Mouse (Mus musculus) liver, adult 10 weeks (tissue): Measurements from ENCODE around the gene Adgrg4. TPM values are rescaled to one million over a fixed set of nuclear protein-coding genes. Genes with fewer than 3 reads are reported as not detected.

ENCODE experiments used
- polyA plus RNA-seq: library from polyadenylated mRNA; stranded (reverse); fragments of 350-450 nt; fragmentation: Illumina TruSeq; extraction: RNeasy Lipid Tissue Mini Kit (QIAGEN cat#74804); gene quantifications from one replicate; pipeline ENCODE4 v1.2.3, GENCODE M21; 2014; ENCODE audit warnings: low read depth, low replicate concordance

Adgrg4 gene
- polyA plus RNA-seq = not detected

DNA sequence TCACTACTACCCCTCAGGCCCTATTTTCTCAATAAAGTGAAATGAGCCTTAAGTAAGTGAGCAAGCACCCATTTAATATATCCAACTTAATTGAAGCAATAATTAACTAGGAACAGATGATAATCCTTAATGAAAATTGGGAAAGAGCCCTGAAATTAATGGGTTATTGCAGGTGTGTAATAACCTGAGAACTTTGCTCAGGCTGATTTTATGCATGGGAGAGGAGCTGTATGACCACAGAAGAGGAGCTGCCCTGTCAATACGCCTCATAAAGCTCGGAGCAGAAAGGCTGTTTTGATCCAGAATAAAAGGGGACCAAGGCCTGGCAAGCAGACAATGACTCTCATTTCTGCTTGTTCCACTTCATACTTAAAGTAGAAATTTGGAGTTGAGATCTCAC lies at the start of gene Adgrg4:
Gene Adgrg4, plus strand, starts transcription at position 301 of the 400 bp plus-strand sequence.

DNA sequence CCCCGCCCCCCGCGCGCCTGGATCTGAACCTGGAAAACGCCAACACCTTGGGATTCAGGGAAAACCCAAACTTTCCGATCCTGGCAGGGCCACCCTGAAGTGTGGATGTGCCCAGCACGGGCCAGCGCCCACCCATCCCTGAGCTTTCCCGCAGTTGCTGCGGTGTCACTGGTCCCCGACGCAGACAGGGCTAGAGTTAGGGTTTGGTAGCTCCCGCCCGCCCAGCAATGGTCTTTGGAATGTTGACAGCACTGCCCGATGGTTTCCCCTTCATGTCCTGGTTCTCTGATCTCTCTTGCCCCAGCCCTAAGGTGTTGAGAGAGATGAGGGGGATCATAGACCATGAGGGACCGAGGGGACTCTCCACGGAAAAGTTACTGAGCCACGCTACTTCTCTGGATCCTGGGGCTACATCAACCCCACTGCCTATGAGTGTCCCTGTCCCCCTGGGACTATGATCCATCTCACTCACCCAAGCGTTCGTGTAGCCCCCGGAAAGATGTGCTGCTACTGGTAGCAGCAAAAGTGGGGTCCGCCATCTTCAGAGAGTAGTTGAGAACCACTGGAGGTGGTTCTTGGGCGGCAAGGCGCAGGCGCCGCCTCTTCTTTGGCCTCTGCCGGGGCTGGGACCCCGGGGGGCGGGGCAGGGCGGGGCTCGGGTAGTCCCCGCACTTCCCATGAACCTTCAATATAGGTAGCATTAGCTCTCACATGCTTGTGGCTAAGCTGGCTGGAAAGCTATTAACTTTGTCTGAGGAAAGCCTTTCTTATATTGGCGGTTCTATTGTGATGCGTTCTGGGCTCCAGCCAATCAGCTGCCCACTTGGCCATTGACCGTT lies 48.0 kb upstream of the Adgrg4 start, which contains the start of gene Map7d3:
Gene Map7d3, minus strand, starts transcription at position 562 of the 839 bp plus-strand sequence.

DNA sequence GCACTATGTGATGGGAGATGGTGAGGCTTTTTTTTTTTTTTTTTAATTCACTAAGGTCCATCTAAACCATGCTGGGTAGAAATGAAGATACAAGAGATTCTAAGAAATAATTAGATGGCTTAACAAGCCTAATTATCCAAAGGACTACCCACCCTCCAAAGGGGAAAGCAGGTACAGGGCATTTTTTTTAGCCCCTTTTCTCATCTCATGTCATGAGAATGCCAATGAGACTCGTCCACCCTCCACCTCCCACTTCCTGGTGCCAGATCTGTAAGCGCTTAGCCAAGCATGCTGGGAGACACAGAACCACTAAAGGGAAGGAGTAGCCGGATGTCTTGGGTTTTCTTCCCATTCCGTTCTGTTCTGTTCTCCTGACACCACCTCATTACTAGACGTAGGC lies 172.8 kb downstream of the Adgrg4 start, which contains the start of gene Brs3:
Gene Brs3, plus strand, starts transcription at position 301 of the 400 bp plus-strand sequence.

Other genes starting within 250 kb of the Adgrg4 start
- gene Fhl1, start 138.4 kb upstream of the Adgrg4 start, polyA plus RNA-seq = 7.3 TPM
- not detected for gene Map7d3, start 47.8 kb upstream of the Adgrg4 start, polyA plus RNA-seq
- gene Brs3, start 172.9 kb downstream of the Adgrg4 start, polyA plus RNA-seq = not detected
- 39.8 TPM for gene Htatsf1, start 183.4 kb downstream of the Adgrg4 start, polyA plus RNA-seq
- not detected for gene Vgll1, start 217.9 kb downstream of the Adgrg4 start, polyA plus RNA-seq